Mouse (Mus musculus) c-Kit-positive CD71-positive TER-119-positive erythroid progenitor cells, embryonic 14.5 days (primary cell): ENCODE results near the gene Dnah5.
"Not testable (repeated sequence)": the region's sequence is repeated elsewhere in the genome, so short reads cannot be mapped to it uniquely, and the experiment has no call there.

Experiments
- DNase-seq: peaks from one replicate; pipeline ENCODE4 v3.0.0-alpha.2; 2013; ENCODE audit warnings: low spot score

Gene Dnah5

DNA sequence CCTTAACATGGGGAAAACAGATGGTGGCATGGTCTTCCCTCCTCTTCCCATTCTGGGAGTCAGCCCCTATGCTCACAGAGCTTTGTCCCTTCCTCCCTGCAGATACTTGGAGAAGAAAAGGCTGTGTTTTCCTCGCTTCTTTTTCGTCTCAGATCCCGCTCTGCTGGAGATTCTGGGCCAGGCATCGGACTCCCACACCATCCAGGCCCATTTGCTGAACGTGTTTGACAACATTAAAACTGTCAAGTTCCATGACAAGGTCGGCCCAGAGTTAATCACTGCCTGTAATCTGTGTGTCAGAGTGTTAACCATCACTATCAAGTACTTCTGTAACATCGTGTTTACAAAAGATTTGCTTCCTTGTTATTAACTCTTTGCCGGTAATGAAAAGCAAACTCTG is 103.6 kb downstream of the Dnah5 start:
- DNase-seq: no peak

DNA sequence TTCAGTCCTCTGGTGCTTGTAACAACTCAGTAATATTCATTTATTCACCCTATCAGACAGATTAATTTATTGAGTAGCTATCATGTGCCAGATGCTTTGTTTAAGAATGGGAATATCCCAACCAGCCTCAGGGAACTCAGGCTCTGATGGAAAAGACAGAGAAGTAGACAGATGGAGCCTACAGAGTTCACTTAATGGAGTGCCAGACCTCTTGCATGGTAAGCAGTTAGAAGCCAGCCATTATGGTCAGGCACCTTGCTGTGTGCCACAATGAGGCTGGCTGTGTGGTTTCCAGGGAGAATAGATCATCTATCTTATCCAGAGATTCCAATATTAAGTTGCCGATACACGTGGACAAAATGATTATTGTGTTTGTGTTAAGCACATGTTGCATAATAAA is 104.3 kb downstream of the Dnah5 start:
- no peak for DNase-seq

DNA sequence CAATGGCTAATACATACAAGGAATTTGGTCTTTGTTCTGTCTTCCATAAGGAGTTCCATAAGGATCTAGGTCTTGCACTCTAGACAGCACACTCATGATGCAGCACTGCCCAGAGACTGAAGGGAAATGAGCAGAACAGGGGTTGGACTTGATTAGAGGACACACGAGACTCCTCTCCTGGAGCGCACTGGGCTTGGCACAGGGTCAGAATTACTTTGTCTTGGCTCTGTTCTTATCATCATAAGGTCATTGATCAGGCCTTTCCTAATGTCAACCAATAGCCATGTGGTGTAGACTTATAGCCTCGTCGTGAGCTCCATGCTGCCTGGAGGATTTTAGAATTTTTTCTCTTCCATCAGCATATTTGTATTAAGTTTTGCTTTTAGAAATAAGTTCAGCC is 107.0 kb downstream of the Dnah5 start:
- no peak for DNase-seq

GRCm38 (mm10) chr15:28313451-28313850 is 109.9 kb downstream of the Dnah5 start:
- DNase-seq: no peak

GRCm38 (mm10) chr15:28315812-28316528 is 112.4 kb downstream of the Dnah5 start:
- DNase-seq: peak; percentile 9

GRCm38 (mm10) chr15:28322533-28322932 is 119.0 kb downstream of the Dnah5 start:
- DNase-seq: no peak

DNA sequence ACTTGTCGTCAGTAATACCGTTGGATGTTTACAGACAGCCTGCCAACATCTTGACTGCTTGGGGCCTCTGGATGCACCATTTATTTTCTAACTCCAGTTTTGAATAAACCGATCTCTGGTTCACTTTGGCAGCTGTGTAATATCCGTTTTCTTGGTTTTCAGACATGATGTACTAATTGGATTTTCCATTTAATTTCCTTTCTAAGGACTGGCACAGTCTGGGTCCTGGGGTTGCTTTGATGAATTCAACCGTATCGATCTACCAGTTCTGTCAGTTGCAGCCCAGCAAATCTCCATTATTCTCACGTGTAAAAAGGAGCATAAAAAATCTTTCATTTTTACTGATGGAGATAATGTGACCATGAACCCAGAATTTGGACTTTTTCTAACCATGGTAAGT is 123.4 kb downstream of the Dnah5 start:
- DNase-seq: no peak

DNA sequence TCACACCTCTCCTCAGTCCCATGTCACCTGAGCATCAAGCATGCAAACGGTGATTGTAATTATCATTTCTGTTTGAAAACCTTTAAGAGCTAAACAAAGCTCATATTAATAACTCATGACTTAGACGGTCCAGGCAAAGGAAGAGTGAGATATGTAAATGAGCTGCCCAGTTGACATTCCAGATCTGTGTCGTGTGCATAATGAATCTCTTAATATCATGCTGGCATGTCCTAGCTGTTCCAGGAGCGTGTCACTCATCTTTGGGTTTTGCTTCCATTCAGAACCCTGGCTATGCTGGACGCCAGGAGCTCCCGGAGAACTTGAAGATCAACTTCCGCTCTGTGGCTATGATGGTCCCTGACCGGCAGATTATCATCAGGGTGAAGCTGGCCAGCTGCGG is 123.9 kb downstream of the Dnah5 start:
- no peak for DNase-seq

GRCm38 (mm10) chr15:28341151-28341550 is 137.6 kb downstream of the Dnah5 start:
- no peak for DNase-seq

DNA sequence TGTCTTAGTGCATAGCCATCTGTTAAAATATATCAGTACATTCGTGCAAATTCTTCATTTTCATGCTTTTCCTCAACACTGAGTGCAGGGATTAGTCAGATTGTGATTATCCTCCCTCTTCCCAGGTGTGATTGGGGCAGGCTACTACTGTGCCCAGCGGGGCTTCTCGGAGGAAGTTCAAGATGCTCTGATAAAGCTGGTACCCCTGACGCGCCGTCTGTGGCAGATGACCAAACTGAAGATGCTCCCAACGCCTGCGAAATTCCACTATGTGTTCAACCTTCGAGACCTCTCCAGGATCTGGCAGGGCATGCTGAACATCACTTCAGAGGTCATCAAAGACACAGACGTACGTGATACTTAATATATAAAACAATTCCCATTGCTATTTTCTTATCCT is 164.0 kb downstream of the Dnah5 start:
- no peak for DNase-seq

- no peak for DNase-seq
These were observed 166.9 kb downstream of the Dnah5 start for GRCm38 (mm10) chr15:28370431-28370830.

GRCm38 (mm10) chr15:28371506-28371905 is 168.0 kb downstream of the Dnah5 start:
- DNase-seq: no peak

GRCm38 (mm10) chr15:28374394-28374793 is 170.8 kb downstream of the Dnah5 start:
- peak; percentile 0 for DNase-seq

DNA sequence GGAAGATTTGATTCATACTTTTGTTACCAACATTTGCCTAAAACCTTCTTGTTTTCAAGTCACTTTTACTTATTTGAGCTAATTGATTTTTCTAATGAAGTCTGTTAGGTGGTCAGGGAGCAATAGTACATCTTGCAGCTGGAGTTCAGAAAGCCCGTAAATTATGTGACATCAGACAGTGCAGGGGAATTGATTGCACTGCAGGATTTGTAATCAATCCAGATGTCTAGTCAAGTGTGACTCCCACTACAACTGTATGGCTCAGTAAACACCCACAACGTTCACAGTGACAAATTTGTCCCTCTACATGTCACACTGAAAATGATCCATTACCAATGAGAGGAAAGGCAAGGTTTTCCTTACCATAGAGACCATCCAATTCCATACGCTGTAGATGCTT is 177.4 kb downstream of the Dnah5 start:
- DNase-seq: no peak

- not testable (repeated sequence) for DNase-seq
These were observed 190.2 kb downstream of the Dnah5 start for GRCm38 (mm10) chr15:28393723-28394122.

DNA sequence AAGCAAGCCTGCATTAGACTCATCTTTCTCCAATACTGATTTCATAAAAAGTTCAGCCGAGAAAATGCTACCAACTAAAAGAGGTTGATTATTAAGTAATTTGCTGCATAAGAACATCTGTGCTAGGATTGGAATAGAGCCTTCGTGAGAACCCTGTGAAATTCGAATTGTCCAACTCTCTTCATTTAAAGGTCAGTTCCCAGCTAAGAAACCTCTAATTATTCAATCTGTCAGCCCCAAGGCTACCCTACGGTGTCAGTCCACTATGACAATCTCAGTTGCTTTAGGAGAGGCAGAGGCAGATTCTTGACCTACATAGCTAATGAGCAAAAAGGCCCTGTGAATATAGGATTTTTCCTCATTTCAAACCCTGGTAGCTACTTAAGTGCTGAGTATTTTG is 191.9 kb downstream of the Dnah5 start:
- no peak for DNase-seq

- DNase-seq: no peak
These were observed 194.9 kb downstream of the Dnah5 start for GRCm38 (mm10) chr15:28398472-28398871.

GRCm38 (mm10) chr15:28399258-28399657 is 195.7 kb downstream of the Dnah5 start:
- no peak for DNase-seq

- DNase-seq: no peak
These were observed 201.1 kb downstream of the Dnah5 start for GRCm38 (mm10) chr15:28404630-28405029.

DNA sequence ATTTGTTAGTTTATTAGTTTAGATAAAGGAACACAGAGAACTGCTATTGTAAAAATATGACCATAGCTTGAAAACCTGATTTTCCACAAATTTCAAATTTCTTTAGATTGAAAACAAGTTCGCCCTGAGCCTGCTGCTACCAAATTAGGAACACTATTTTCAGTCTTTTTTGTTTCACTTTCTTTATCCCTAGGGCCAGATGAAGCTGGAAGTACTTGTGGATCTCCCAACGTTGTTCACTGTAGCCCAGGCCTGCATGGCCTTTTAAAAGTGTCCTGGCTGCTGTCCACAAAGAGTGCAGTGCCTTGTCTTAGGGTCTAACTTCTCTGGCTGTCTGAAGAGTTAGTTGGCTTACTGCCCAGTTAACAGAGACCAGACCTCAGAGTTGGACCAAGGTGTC is 201.6 kb downstream of the Dnah5 start:
- no peak for DNase-seq

- DNase-seq: no peak
These were observed 236.2 kb downstream of the Dnah5 start for GRCm38 (mm10) chr15:28439702-28440101.

GRCm38 (mm10) chr15:28444494-28444893 is 240.9 kb downstream of the Dnah5 start:
- DNase-seq: no peak

DNA sequence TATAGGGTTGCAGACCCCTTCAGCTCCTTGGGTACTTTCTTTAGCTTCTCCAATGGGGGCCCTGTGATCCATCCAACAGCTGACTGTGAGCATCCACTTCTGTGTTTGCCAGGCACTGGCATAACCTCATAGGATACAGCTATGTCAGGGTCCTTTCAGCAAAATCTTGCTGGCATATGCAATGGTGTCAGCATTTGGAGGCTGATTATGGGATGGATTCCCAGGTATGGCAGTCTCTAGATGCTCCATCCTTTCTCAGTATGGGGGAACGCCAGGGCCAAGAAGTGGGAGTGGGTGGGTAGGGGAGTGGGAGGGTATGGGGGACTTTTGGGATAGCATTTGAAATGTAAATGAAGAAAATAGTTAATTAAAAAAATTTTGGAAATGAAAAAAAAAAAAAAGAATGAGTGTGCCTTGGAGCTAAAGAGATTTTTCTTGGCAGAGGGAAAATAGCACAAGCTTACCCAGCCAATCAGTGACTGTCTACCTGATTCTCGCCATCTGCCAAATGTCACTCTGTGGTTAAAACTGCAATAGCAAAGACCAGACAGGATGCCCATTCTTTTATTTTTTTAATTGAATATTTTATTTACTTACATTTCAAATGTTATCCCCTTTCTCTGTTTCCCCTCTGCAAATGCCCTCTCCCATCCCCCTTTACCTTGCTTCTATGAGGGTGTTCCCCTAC is 257.7 kb downstream of the Dnah5 start:
- not testable (repeated sequence) for DNase-seq
